24 mouse cellular contexts compared by ENCODE assay signal in the genomic region with DNA sequence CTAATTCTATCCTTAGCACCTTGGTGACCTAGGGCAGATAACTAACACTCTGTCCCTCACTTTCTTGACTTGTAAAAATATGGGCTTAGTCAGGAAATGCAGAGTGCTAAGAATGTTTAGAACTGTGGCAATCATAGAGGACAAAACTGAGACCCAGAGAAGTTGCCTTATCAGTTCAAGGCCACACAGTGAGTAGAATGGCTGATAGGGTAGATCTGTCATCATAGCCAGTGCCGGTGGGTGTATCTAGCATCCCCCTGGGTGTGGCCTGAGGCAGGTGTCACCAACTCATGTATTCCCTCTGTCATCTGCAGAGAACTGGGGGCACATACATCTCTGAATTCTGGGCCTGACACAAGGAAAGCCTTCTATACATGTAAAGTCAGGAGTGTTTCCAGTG. TPM values are rescaled to one million over a fixed set of nuclear protein-coding genes. Genes with fewer than 3 reads are reported as not detected.
A peak's percentile ranks its signal among the peaks of the same experiment; 100 is the strongest.
DNase-seq lines count a peak whose midpoint lies in the region; ATAC-seq and TF ChIP-seq lines count a peak whose summit lies in the region.
"Had no signal": no experiment of that assay in that cellular context is flagged by ENCODE, and none has a peak within 500 bp of the region (broad histone marks: within the 10 kb centered on the region; RNA-seq: fewer than 3 reads in every experiment).

No protein-coding gene starts in this region.

- no peak for TF ChIP-seq CTCF in gastrocnemius, adult 2 months (IDR thresholded peaks at IDR 0.05)
- no peak for TF ChIP-seq CTCF in MEL (IDR thresholded peaks at IDR 0.05 in 2 of 3, conservative IDR thresholded peaks at IDR 0.05 in 1 of 3; ENCODE audit: control insufficient read depth in 1 of 3, insufficient read depth in 1 of 3, low read depth in 2 of 3, low read length in 3 of 3, poor library complexity in 1 of 3, severe bottlenecking in 1 of 3)

- TF ChIP-seq RAD21 in MEL (IDR thresholded peaks at IDR 0.05; ENCODE audit: low read depth, low read length), result no peak

- peak overlapping the region; percentile 20; the same call in 1 of the 2 replicates for H3K27ac ChIP-seq in gastrocnemius, adult 2 months
- H3K27ac ChIP-seq in MEL (ENCODE audit: control insufficient read depth, low read depth, low read length), result peak overlapping the region; percentile 69
- peak overlapping the region; percentile 89 for H3K27ac ChIP-seq in liver, embryonic 16.5 days (ENCODE audit: low read length)
- no peak overlapping the region for H3K27ac ChIP-seq in hindbrain, embryonic 13.5 days
- H3K27ac ChIP-seq: embryonic facial prominence, embryonic 10.5 days; hindbrain, embryonic 14.5 days; limb, embryonic 13.5 days; lung, embryonic 15.5 days; macrophage had no signal

- H3K27me3 ChIP-seq in MEL (ENCODE audit: control insufficient read depth in 1 of 2, insufficient read depth in 2 of 2, low read length in 2 of 2), result no peaks in the 10 kb centered on the region
- peaks cover 34% of the 10 kb centered on the region for H3K27me3 ChIP-seq in liver, embryonic 16.5 days (ENCODE audit: control insufficient read depth, insufficient read depth, low read depth, low read length)
- peaks cover 19% of the 10 kb centered on the region for H3K27me3 ChIP-seq in hindbrain, embryonic 13.5 days
- H3K27me3 ChIP-seq: heart, embryonic 15.5 days had no signal

- peak overlapping the region; percentile 36 for H3K4me2 ChIP-seq in liver, embryonic 16.5 days (ENCODE audit: low read depth, low read length)
- H3K4me2 ChIP-seq in hindbrain, embryonic 13.5 days, result no peak overlapping the region
- H3K4me2 ChIP-seq: heart, embryonic 15.5 days; hindbrain, embryonic 14.5 days; limb, embryonic 13.5 days; lung, embryonic 15.5 days had no signal

- no peak for DNase-seq in gastrocnemius, adult 2 months
- no peak for DNase-seq in gastrocnemius, adult 18-20 months (ENCODE audit: low spot score)
- peak; percentile 78 for DNase-seq in MEL (ENCODE audit: low read depth, low spot score)
- no peak for DNase-seq in spleen, adult 12 weeks (ENCODE audit: low spot score)
- no peak for DNase-seq in right cerebral cortex, adult 2 months (ENCODE audit: low spot score in 2 of 2)
- DNase-seq: adrenal gland, postnatal 25 days; cerebellum, adult 8-10 months; forebrain, postnatal 0 days; midbrain, embryonic 14.5 days; right cerebral cortex, postnatal 14 days; thymus, postnatal 36 days had no signal

- peaks cover 0 to 31% of the 10 kb centered on the region in 2 experiments; a peak in 2 of 4 replicates for H3K36me3 ChIP-seq in MEL (ENCODE audit: control insufficient read depth in 1 of 2, insufficient read depth in 2 of 2, low read length in 2 of 2)
- H3K36me3 ChIP-seq in liver, embryonic 16.5 days (ENCODE audit: control insufficient read depth, insufficient read depth), result no peaks in the 10 kb centered on the region
- H3K36me3 ChIP-seq in hindbrain, embryonic 13.5 days, result no peaks in the 10 kb centered on the region
- H3K36me3 ChIP-seq: embryonic facial prominence, embryonic 10.5 days; heart, embryonic 15.5 days; limb, embryonic 13.5 days; lung, embryonic 15.5 days had no signal

- peak; percentile 49 for ATAC-seq in erythroid progenitor cell, adult 5-6 weeks (replicated peaks; ENCODE audit: low FRiP score, poor library complexity, severe bottlenecking)
- ATAC-seq in liver, embryonic 16.5 days (ENCODE audit: low read depth), result peak; percentile 60
- ATAC-seq in hindbrain, embryonic 13.5 days (ENCODE audit: low FRiP score), result no peak
- ATAC-seq: CD4-positive, CD25-positive, alpha-beta regulatory T cell, adult 4 months; forebrain, postnatal 0 days; intestine, postnatal 0 days had no signal

- H3K9me3 ChIP-seq in MEL (replicated peaks; ENCODE audit: insufficient read depth, low read length), result no peaks in the 10 kb centered on the region
- no peaks in the 10 kb centered on the region for H3K9me3 ChIP-seq in liver, embryonic 16.5 days (replicated peaks; ENCODE audit: control insufficient read depth, low read length)
- H3K9me3 ChIP-seq in hindbrain, embryonic 13.5 days, result no peaks in the 10 kb centered on the region
- H3K9me3 ChIP-seq: embryonic facial prominence, embryonic 10.5 days; heart, embryonic 15.5 days; limb, embryonic 13.5 days; lung, embryonic 15.5 days had no signal

- no peak for TF ChIP-seq POLR2A in MEL (IDR thresholded peaks at IDR 0.05; ENCODE audit: control insufficient read depth in 1 of 2, insufficient read depth in 1 of 2, low read depth in 1 of 2, low read length in 2 of 2, poor library complexity in 1 of 2)

- TF ChIP-seq EP300 in MEL (IDR thresholded peaks at IDR 0.05; ENCODE audit: low read depth in 1 of 2, low read length in 2 of 2), result peak; percentile 76 to 84

- H3K9ac ChIP-seq in MEL (ENCODE audit: control insufficient read depth, low read depth, low read length, poor library complexity, severe bottlenecking), result no peak overlapping the region
- peak overlapping the region; percentile 32; the same call in 1 of the 2 replicates for H3K9ac ChIP-seq in liver, embryonic 16.5 days (ENCODE audit: low read depth, low read length)
- H3K9ac ChIP-seq in hindbrain, embryonic 13.5 days, result no peak overlapping the region
- H3K9ac ChIP-seq: forebrain, postnatal 0 days; heart, embryonic 15.5 days; hindbrain, embryonic 14.5 days; limb, embryonic 13.5 days; lung, embryonic 15.5 days had no signal

- intact Hi-C loops in gastrocnemius, adult 2 months (cut with DNase I), result no loop called here

- WGBS in liver, embryonic 16.5 days (ENCODE audit: insufficient replicate concordance), result 19% methylated on average over 1 of the region's 1 CpGs
- 96% methylated on average over 1 of the region's 1 CpGs for WGBS in hindbrain, embryonic 13.5 days

- H3K79me2 ChIP-seq in MEL (ENCODE audit: control insufficient read depth, insufficient read depth, low read length, poor library complexity), result no peaks in the 10 kb centered on the region

- peaks cover 31 to 40% of the 10 kb centered on the region in 2 experiments for H3K4me1 ChIP-seq in MEL (ENCODE audit: control insufficient read depth in 1 of 2, insufficient read depth in 2 of 2, low read length in 2 of 2)
- peaks cover 42% of the 10 kb centered on the region for H3K4me1 ChIP-seq in liver, embryonic 16.5 days (ENCODE audit: control insufficient read depth, low read depth, low read length)
- peaks cover 38% of the 10 kb centered on the region for H3K4me1 ChIP-seq in hindbrain, embryonic 13.5 days (replicated peaks)

- no peak overlapping the region for H3K4me3 ChIP-seq in gastrocnemius, adult 2 months
- H3K4me3 ChIP-seq in MEL (ENCODE audit: control insufficient read depth in 1 of 2, insufficient read depth in 1 of 2, low read depth in 2 of 2, low read length in 2 of 2), result no peak overlapping the region
- no peak overlapping the region for H3K4me3 ChIP-seq in liver, embryonic 16.5 days (ENCODE audit: low read depth, low read length)
- no peak overlapping the region for H3K4me3 ChIP-seq in hindbrain, embryonic 13.5 days
- H3K4me3 ChIP-seq: embryonic facial prominence, embryonic 10.5 days; heart, embryonic 15.5 days; limb, embryonic 13.5 days; lung, embryonic 15.5 days; myocyte had no signal

TF ChIP-seq in MEL, 35 proteins besides CTCF, POLR2A, EP300 and RAD21 (continues in another document):
- no peak; the same call in none of the 2 replicates for TF ChIP-seq MXI1 (IDR thresholded peaks at IDR 0.05; ENCODE audit: low read depth, low read length)
- TF ChIP-seq UBTF (IDR thresholded peaks at IDR 0.05; ENCODE audit: borderline replicate concordance, insufficient read depth, low read depth, low read length), result no peak
- TF ChIP-seq ZNF384 (IDR thresholded peaks at IDR 0.05; ENCODE audit: low read depth, low read length), result no peak
- TF ChIP-seq TBP (IDR thresholded peaks at IDR 0.05; ENCODE audit: low read depth, low read length), result no peak
- TF ChIP-seq USF2 (IDR thresholded peaks at IDR 0.05; ENCODE audit: borderline replicate concordance in 1 of 2, insufficient read depth in 1 of 2, low read depth in 1 of 2, low read length in 2 of 2), result no peak
- TF ChIP-seq MEF2A (IDR thresholded peaks at IDR 0.05; ENCODE audit: extremely low read depth, insufficient replicate concordance, low read depth, low read length, poor library complexity, severe bottlenecking), result no peak
- TF ChIP-seq ETS1 (IDR thresholded peaks at IDR 0.05; ENCODE audit: low read depth, low read length), result peak; percentile 92
- no peak for TF ChIP-seq POLR2AphosphoS5 (IDR thresholded peaks at IDR 0.05; ENCODE audit: borderline replicate concordance, low read depth, low read length)
- TF ChIP-seq ZC3H11A (IDR thresholded peaks at IDR 0.05; ENCODE audit: low read depth, low read length), result no peak
- peak; percentile 89 for TF ChIP-seq TCF12 (IDR thresholded peaks at IDR 0.05; ENCODE audit: low read depth, low read length)
- TF ChIP-seq ELF1 (IDR thresholded peaks at IDR 0.05; ENCODE audit: low read depth, low read length), result 0 out of 2 replicates have a peak, but pooled peaks have one; percentile 34
- peak; percentile 48; the same call in 1 of the 2 replicates for TF ChIP-seq BHLHE40 (IDR thresholded peaks at IDR 0.05; ENCODE audit: borderline replicate concordance, low read depth, low read length)
- no peak for TF ChIP-seq GABPA (IDR thresholded peaks at IDR 0.05; ENCODE audit: low read depth, low read length)
- no peak for TF ChIP-seq ZKSCAN1 (IDR thresholded peaks at IDR 0.05; ENCODE audit: low read depth, low read length)

RNA-seq across cellular contexts. Expression of gene Inka2, which starts 6.1 kb away (rescaled TPM):
- 1 to 10 TPM; 2.9 to 4.5 TPM for total RNA-seq in gastrocnemius, adult 2 months (2021)
- total RNA-seq in gastrocnemius, adult 18-20 months (2021), result 1 to 10 TPM; 2.4 to 2.7 TPM
- total RNA-seq in MEL (2012; rRNA removed), result 0.20 and 0.39 TPM in 2 replicates
- polyA plus RNA-seq in MEL (2012; ENCODE audit: insufficient read depth in 1 of 2, insufficient read length in 2 of 2, low read depth in 1 of 2, low replicate concordance in 2 of 2, missing spikeins in 1 of 2), result under 1 TPM in 1 of 2 experiments, not detected in 1; 0.61 TPM
- not detected in 2 replicates for total RNA-seq in erythroid progenitor cell, adult 5-6 weeks (2015; ENCODE audit: low replicate concordance)
- not detected in 2 replicates for total RNA-seq in erythroid progenitor cell, adult 5-6 weeks (2017; ENCODE audit: low replicate concordance)
- polyA plus RNA-seq in liver, embryonic 16.5 days (2015; fragmentation: Nextera tagmentation; extraction: Ambion mirVana), result 0.11 and 0.28 TPM in 2 replicates
- polyA plus RNA-seq in hindbrain, embryonic 13.5 days (2015; fragmentation: Nextera tagmentation; extraction: Ambion mirVana), result 4.8 and 5.2 TPM in 2 replicates
- total RNA-seq: granulocyte monocyte progenitor cell, adult 5-6 weeks had no signal

RNA-seq across cellular contexts. Expression of gene Ddx20, which starts 10.9 kb away (rescaled TPM):
- 10 to 100 TPM; 10.7 to 10.9 TPM for total RNA-seq in gastrocnemius, adult 2 months (2021)
- 10 to 100 TPM in 1 of 2 experiments, 1 to 10 TPM in 1; 8.7 to 11.0 TPM for total RNA-seq in gastrocnemius, adult 18-20 months (2021)
- total RNA-seq in MEL (2012; rRNA removed), result 37.3 and 38.0 TPM in 2 replicates
- 10 to 100 TPM; 31.6 to 66.8 TPM for polyA plus RNA-seq in MEL (2012; ENCODE audit: insufficient read depth in 1 of 2, insufficient read length in 2 of 2, low read depth in 1 of 2, low replicate concordance in 2 of 2, missing spikeins in 1 of 2)
- 21.3 and 28.1 TPM in 2 replicates for total RNA-seq in erythroid progenitor cell, adult 5-6 weeks (2015; ENCODE audit: low replicate concordance)
- 25.4 and 33.1 TPM in 2 replicates for total RNA-seq in erythroid progenitor cell, adult 5-6 weeks (2017; ENCODE audit: low replicate concordance)
- 13.3 and 16.1 TPM in 2 replicates for polyA plus RNA-seq in liver, embryonic 16.5 days (2015; fragmentation: Nextera tagmentation; extraction: Ambion mirVana)
- 26.4 and 27.4 TPM in 2 replicates for polyA plus RNA-seq in hindbrain, embryonic 13.5 days (2015; fragmentation: Nextera tagmentation; extraction: Ambion mirVana)
